Mouse (Mus musculus) lung, embryonic 15.5 days (tissue): Measurements from ENCODE around the gene Uso1. TPM values are rescaled to one million over a fixed set of nuclear protein-coding genes. Genes with fewer than 3 reads are reported as not detected.

Experiments used
- ATAC-seq: fragments of 200-750 bp; cut with Nextera tagmentation; 2 replicates; pipeline ENCODE4 v1.8.0; 2017; ENCODE audit warnings: moderate number of reproducible peaks, borderline replicate concordance; ENCODE audit not compliant: low FRiP score, low TSS enrichment; ENCODE audit errors: extremely low read depth
- H3K27ac ChIP-seq: fragments of 300-500 bp; sonication (generic); 2 replicates; pipeline ENCODE4 v1.5.1; 2015; ENCODE audit warnings: moderate library complexity, mild to moderate bottlenecking, inconsistent platforms
- H3K27me3 ChIP-seq: fragments of 300-500 bp; sonication (generic); 2 replicates; pipeline ENCODE4 v1.6.1; 2015; ENCODE audit warnings: inconsistent platforms
- H3K36me3 ChIP-seq: fragments of 300-500 bp; sonication (generic); 2 replicates; pipeline ENCODE4 v1.6.1; 2015; ENCODE audit warnings: inconsistent platforms
- H3K4me1 ChIP-seq: fragments of 300-500 bp; sonication (generic); 2 replicates; pipeline ENCODE4 v1.6.1; 2015; ENCODE audit warnings: inconsistent platforms
- H3K4me2 ChIP-seq: fragments of 300-500 bp; sonication (generic); 2 replicates; pipeline ENCODE4 v1.6.1; 2015; ENCODE audit warnings: inconsistent platforms, mild to moderate bottlenecking, moderate library complexity
- H3K4me3 ChIP-seq: fragments of 300-500 bp; sonication (generic); 2 replicates; pipeline ENCODE4 v1.5.1; 2015; ENCODE audit warnings: mild to moderate bottlenecking, inconsistent platforms
- H3K9ac ChIP-seq: fragments of 300-500 bp; sonication (generic); 2 replicates; pipeline ENCODE4 v1.6.1; 2015; ENCODE audit warnings: inconsistent platforms
- H3K9me3 ChIP-seq: fragments of 300-500 bp; sonication (generic); 2 replicates; pipeline ENCODE4 v1.6.1; 2016; ENCODE audit warnings: inconsistent platforms
- WGBS: fragments of 180-500 bp; shearing (Covaris S2); methylation state at CpG from one replicate; pipeline ENCODE4 v1.1.7; 2015; 5-methylcytosine and 5-hydroxymethylcytosine counted together
- polyA plus RNA-seq: library from polyadenylated mRNA; unstranded; fragments of >200 nt; fragmentation: Nextera tagmentation; extraction: Ambion mirVana; gene quantifications from 2 replicates; pipeline ENCODE4 v1.2.1, GENCODE M21; 2015

The Uso1 gene
- polyA plus RNA-seq, 1 experiment from 2014 or later = 38.0 TPM

- Histone ChIP-seq H3K4me3 (no peak overlapping the region), H3K4me1 (no peaks in the 10 kb centered on the region), H3K27me3 (0 out of 2 replicates have a peak, but pooled peaks cover 3% of the 10 kb centered on the region), H3K9ac (no peak overlapping the region), H3K4me2 (no peak overlapping the region), H3K9me3 (no peaks in the 10 kb centered on the region), H3K27ac (no peak overlapping the region), H3K36me3 (no peaks in the 10 kb centered on the region)
- no peak for ATAC-seq
- WGBS = 87% methylated on average over 5 of the region's 5 CpGs
Observed at GRCm38 (mm10) chr5:92110818-92111355, 26.9 kb upstream of the Uso1 start.

- peak overlapping the region; percentile 13; the same call in 1 of the 2 replicates for H3K4me3 ChIP-seq
- H3K9ac ChIP-seq = no peak overlapping the region
- no peaks in the 10 kb centered on the region for H3K36me3 ChIP-seq
- 25% methylated on average over 6 of the region's 6 CpGs for WGBS
- no peaks in the 10 kb centered on the region for H3K9me3 ChIP-seq
- H3K4me1 ChIP-seq = no peaks in the 10 kb centered on the region
- ATAC-seq = no peak
- no peak overlapping the region for H3K27ac ChIP-seq
- peak overlapping the region; percentile 43 for H3K4me2 ChIP-seq
- 0 out of 2 replicates have a peak, but pooled peaks cover 3% of the 10 kb centered on the region for H3K27me3 ChIP-seq
Observed at GRCm38 (mm10) chr5:92112175-92112574, 25.6 kb upstream of the Uso1 start.

GRCm38 (mm10) chr5:92112585-92112984, 25.2 kb upstream of the Uso1 start:
- no peaks in the 10 kb centered on the region for H3K9me3 ChIP-seq
- no peak for ATAC-seq
- WGBS = 6% methylated on average over 10 of the region's 10 CpGs
- 0 out of 2 replicates have a peak overlapping the region, but pooled peaks have one; percentile 6 for H3K9ac ChIP-seq
- peak overlapping the region; percentile 11; the same call in 1 of the 2 replicates for H3K4me3 ChIP-seq
- no peaks in the 10 kb centered on the region for H3K36me3 ChIP-seq
- no peaks in the 10 kb centered on the region for H3K4me1 ChIP-seq
- H3K27ac ChIP-seq = no peak overlapping the region
- H3K4me2 ChIP-seq = peak overlapping the region; percentile 43
- H3K27me3 ChIP-seq = 0 out of 2 replicates have a peak, but pooled peaks cover 3% of the 10 kb centered on the region

GRCm38 (mm10) chr5:92113484-92113883, 24.3 kb upstream of the Uso1 start:
- WGBS = 88% methylated on average over 7 of the region's 7 CpGs
- H3K4me2 ChIP-seq = no peak overlapping the region
- no peak for ATAC-seq
- H3K4me3 ChIP-seq = no peak overlapping the region
- 0 out of 2 replicates have a peak, but pooled peaks cover 3% of the 10 kb centered on the region for H3K27me3 ChIP-seq
- H3K4me1 ChIP-seq = no peaks in the 10 kb centered on the region
- H3K27ac ChIP-seq = no peak overlapping the region
- H3K9me3 ChIP-seq = no peaks in the 10 kb centered on the region
- no peak overlapping the region for H3K9ac ChIP-seq
- no peaks in the 10 kb centered on the region for H3K36me3 ChIP-seq

- WGBS = 92% methylated on average over 6 of the region's 6 CpGs
- Histone ChIP-seq H3K4me2 (no peak overlapping the region), H3K4me1 (no peaks in the 10 kb centered on the region), H3K9me3 (no peaks in the 10 kb centered on the region), H3K27ac (no peak overlapping the region), H3K9ac (no peak overlapping the region), H3K27me3 (0 out of 2 replicates have a peak, but pooled peaks cover 3% of the 10 kb centered on the region), H3K4me3 (no peak overlapping the region), H3K36me3 (no peaks in the 10 kb centered on the region)
- ATAC-seq = no peak
Observed at GRCm38 (mm10) chr5:92114223-92114622, 23.5 kb upstream of the Uso1 start.

- 83% methylated on average over 2 of the region's 2 CpGs for WGBS
- no peak overlapping the region for H3K4me2 ChIP-seq
- H3K27me3 ChIP-seq = 0 out of 2 replicates have a peak, but pooled peaks cover 3% of the 10 kb centered on the region
- no peaks in the 10 kb centered on the region for H3K4me1 ChIP-seq
- H3K9ac ChIP-seq = no peak overlapping the region
- no peaks in the 10 kb centered on the region for H3K36me3 ChIP-seq
- H3K27ac ChIP-seq = no peak overlapping the region
- no peak overlapping the region for H3K4me3 ChIP-seq
- no peaks in the 10 kb centered on the region for H3K9me3 ChIP-seq
- no peak for ATAC-seq
Observed at GRCm38 (mm10) chr5:92114939-92115338, 22.8 kb upstream of the Uso1 start.

GRCm38 (mm10) chr5:92117823-92118403, 19.8 kb upstream of the Uso1 start:
- H3K27ac ChIP-seq = no peak overlapping the region
- no peaks in the 10 kb centered on the region for H3K27me3 ChIP-seq
- no peak overlapping the region for H3K4me2 ChIP-seq
- no peaks in the 10 kb centered on the region for H3K9me3 ChIP-seq
- no peak for ATAC-seq
- H3K4me1 ChIP-seq = no peaks in the 10 kb centered on the region
- no peaks in the 10 kb centered on the region for H3K36me3 ChIP-seq
- H3K4me3 ChIP-seq = no peak overlapping the region
- no peak overlapping the region for H3K9ac ChIP-seq
- 54% methylated on average over 12 of the region's 12 CpGs for WGBS

- Histone ChIP-seq H3K27me3 (no peaks in the 10 kb centered on the region), H3K4me3 (no peak overlapping the region), H3K27ac (no peak overlapping the region), H3K9me3 (no peaks in the 10 kb centered on the region), H3K9ac (no peak overlapping the region), H3K4me2 (no peak overlapping the region), H3K4me1 (no peaks in the 10 kb centered on the region), H3K36me3 (no peaks in the 10 kb centered on the region)
- no peak for ATAC-seq
- 71% methylated on average over 4 of the region's 4 CpGs for WGBS
Observed at GRCm38 (mm10) chr5:92121636-92122035, 16.1 kb upstream of the Uso1 start.

- Histone ChIP-seq H3K9ac (no peak overlapping the region), H3K36me3 (no peaks in the 10 kb centered on the region), H3K27me3 (no peaks in the 10 kb centered on the region), H3K4me3 (no peak overlapping the region), H3K27ac (no peak overlapping the region), H3K4me1 (peaks cover 12% of the 10 kb centered on the region; the same call in 1 of the 2 replicates), H3K4me2 (no peak overlapping the region), H3K9me3 (no peaks in the 10 kb centered on the region)
- 84% methylated on average over 3 of the region's 3 CpGs for WGBS
- no peak for ATAC-seq
Observed at GRCm38 (mm10) chr5:92125446-92125845, 12.3 kb upstream of the Uso1 start.

- ATAC-seq = peak; percentile 39; the same call in 1 of the 2 replicates
- H3K9ac ChIP-seq = no peak overlapping the region
- H3K36me3 ChIP-seq = no peaks in the 10 kb centered on the region
- no peak overlapping the region for H3K4me3 ChIP-seq
- H3K9me3 ChIP-seq = no peaks in the 10 kb centered on the region
- H3K4me1 ChIP-seq = peaks cover 12% of the 10 kb centered on the region; the same call in 1 of the 2 replicates
- no peaks in the 10 kb centered on the region for H3K27me3 ChIP-seq
- 47% methylated on average over 9 of the region's 9 CpGs for WGBS
- no peak overlapping the region for H3K4me2 ChIP-seq
- no peak overlapping the region; the same call in 1 of the 2 replicates for H3K27ac ChIP-seq
Observed at GRCm38 (mm10) chr5:92127141-92127625, 10.6 kb upstream of the Uso1 start.

- Histone ChIP-seq H3K4me3 (no peak overlapping the region), H3K9me3 (no peaks in the 10 kb centered on the region), H3K4me2 (no peak overlapping the region), H3K27ac (no peak overlapping the region), H3K36me3 (no peaks in the 10 kb centered on the region), H3K27me3 (no peaks in the 10 kb centered on the region), H3K4me1 (peaks cover 12% of the 10 kb centered on the region; the same call in 1 of the 2 replicates), H3K9ac (no peak overlapping the region)
- 76% methylated on average over 10 of the region's 10 CpGs for WGBS
- ATAC-seq = no peak
Observed at GRCm38 (mm10) chr5:92127751-92128150, 10.0 kb upstream of the Uso1 start.

- Histone ChIP-seq H3K36me3 (no peaks in the 10 kb centered on the region), H3K27me3 (no peaks in the 10 kb centered on the region), H3K4me1 (peaks cover 12% of the 10 kb centered on the region; the same call in 1 of the 2 replicates), H3K9me3 (no peaks in the 10 kb centered on the region), H3K9ac (no peak overlapping the region), H3K4me2 (no peak overlapping the region), H3K27ac (no peak overlapping the region), H3K4me3 (no peak overlapping the region)
- ATAC-seq = peak; percentile 90; the same call in 1 of the 2 replicates
- WGBS = 19% methylated on average over 8 of the region's 8 CpGs
Observed at GRCm38 (mm10) chr5:92128570-92128969, 9.2 kb upstream of the Uso1 start.
